Mouse (Mus musculus): ENCODE data around the gene Kcnmb4. TPM values are rescaled to one million over a fixed set of nuclear protein-coding genes. Genes with fewer than 3 reads are reported as not detected.

Gene Kcnmb4
- 23.1 and 27.5 TPM in 2 replicates for polyA plus RNA-seq (2015; fragmentation: Nextera tagmentation; extraction: Ambion mirVana)

DNA sequence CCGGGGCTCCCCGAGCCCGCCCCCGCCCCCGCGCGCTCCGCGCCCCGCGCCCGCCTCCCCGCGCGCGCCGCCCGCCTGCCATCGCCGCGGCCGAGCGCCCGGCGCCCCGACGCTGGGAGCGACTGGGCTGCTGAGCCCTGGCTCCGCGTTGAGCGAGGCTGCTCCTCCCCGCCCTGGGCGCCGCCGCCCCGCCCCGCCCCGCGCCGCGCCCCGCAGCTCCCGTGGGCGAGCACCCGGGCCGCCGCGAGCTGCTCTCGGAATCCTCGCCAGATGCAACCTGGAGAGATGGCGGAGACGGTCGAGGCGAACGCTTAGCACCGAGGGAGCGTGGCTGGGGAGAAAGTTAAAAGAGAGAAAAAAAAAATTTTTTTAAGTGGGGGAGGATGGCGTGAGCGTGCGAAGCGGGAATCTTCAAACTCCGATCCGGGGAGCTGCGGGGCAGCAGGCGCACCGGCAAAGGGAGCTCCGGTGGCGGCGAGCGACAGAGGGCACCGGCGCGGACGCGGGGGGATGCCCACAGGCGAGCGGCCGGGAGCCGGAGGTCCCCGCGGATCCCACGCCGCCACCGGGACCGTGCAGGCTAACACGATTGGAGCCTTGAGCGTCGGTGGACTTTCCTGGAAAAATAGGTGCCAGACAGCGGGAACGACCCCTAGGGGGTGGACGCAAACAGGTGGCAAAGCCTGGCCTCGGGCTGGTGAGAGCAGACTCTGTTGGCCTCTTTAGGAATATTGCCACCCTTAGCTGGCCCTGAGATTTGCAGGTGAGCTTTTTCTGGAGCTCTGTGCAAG lies at the start of gene Kcnmb4:
Gene Kcnmb4 (minus strand): TSS at position 120 of the 791 bp plus-strand sequence.
- Histone ChIP-seq H3K4me3 (peak within 1 kb of the TSS; percentile 75), H3K27me3 (0 out of 2 replicates have a peak, but pooled peaks cover 3% of the 10 kb centered on the region), H3K36me3 (no peaks in the 10 kb centered on the region; the same call in 1 of the 2 replicates), H3K9me3 (no peaks in the 10 kb centered on the region), H3K4me1 (replicated peaks) (peaks cover 38% of the 10 kb centered on the region), H3K4me2 (peak within 1 kb of the TSS; percentile 84), H3K27ac (peak within 1 kb of the TSS; percentile 91), H3K9ac (peak within 1 kb of the TSS; percentile 85)
- whole genome bisulfite sequencing = under 1% methylated on average over 70 of the region's 92 CpGs
- ATAC-seq (ENCODE audit: low FRiP score) = peak; percentile 86

- no peaks in the 10 kb centered on the region for H3K36me3 ChIP-seq
- ATAC-seq (ENCODE audit: low FRiP score) = no peak
- no peak overlapping the region for H3K4me3 ChIP-seq
- peaks cover 12% of the 10 kb centered on the region for H3K4me1 ChIP-seq (replicated peaks)
- H3K27me3 ChIP-seq = no peaks in the 10 kb centered on the region
- H3K9ac ChIP-seq = no peak overlapping the region
- H3K9me3 ChIP-seq = no peaks in the 10 kb centered on the region
- H3K27ac ChIP-seq = no peak overlapping the region
- 91% methylated on average over 1 of the region's 1 CpGs for WGBS
- H3K4me2 ChIP-seq = no peak overlapping the region
Measured at GRCm38 (mm10) chr10:116519588-116519987, 45.9 kb upstream of the Kcnmb4 start.

- ATAC-seq (ENCODE audit: low FRiP score) = no peak
- Histone ChIP-seq H3K9ac (no peak overlapping the region), H3K9me3 (no peaks in the 10 kb centered on the region), H3K4me3 (no peak overlapping the region), H3K4me2 (no peak overlapping the region), H3K27ac (no peak overlapping the region), H3K36me3 (no peaks in the 10 kb centered on the region), H3K27me3 (no peaks in the 10 kb centered on the region), H3K4me1 (replicated peaks) (peaks cover 26% of the 10 kb centered on the region)
- WGBS = 96% methylated on average over 6 of the region's 6 CpGs
Measured at GRCm38 (mm10) chr10:116515590-116515989, 41.9 kb upstream of the Kcnmb4 start.

DNA sequence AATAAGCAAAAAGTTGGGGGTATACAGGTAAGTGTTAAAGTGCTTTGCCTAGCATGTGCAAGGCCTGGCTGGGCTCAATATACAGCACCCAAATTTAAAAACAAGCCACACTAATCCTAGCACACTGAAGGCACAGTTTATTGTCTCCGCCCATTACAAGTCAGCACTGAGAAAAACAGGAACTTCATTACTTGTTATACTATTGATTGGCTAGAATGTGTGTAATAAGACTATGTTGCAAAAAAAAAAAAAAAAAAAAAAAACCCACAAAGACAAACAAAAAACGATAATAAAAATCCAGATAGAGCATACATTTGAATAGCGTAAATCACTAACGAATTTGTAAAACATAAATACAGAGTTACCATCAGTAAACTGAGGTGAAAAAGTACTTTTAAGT lies 41.5 kb upstream of the Kcnmb4 start:
- Histone ChIP-seq H3K4me1 (replicated peaks) (peaks cover 26% of the 10 kb centered on the region), H3K27me3 (no peaks in the 10 kb centered on the region), H3K9me3 (no peaks in the 10 kb centered on the region), H3K27ac (no peak overlapping the region), H3K4me3 (no peak overlapping the region), H3K9ac (no peak overlapping the region), H3K36me3 (no peaks in the 10 kb centered on the region), H3K4me2 (no peak overlapping the region)
- no peak for ATAC-seq (ENCODE audit: low FRiP score)
- 96% methylated on average over 4 of the region's 4 CpGs for WGBS

DNA sequence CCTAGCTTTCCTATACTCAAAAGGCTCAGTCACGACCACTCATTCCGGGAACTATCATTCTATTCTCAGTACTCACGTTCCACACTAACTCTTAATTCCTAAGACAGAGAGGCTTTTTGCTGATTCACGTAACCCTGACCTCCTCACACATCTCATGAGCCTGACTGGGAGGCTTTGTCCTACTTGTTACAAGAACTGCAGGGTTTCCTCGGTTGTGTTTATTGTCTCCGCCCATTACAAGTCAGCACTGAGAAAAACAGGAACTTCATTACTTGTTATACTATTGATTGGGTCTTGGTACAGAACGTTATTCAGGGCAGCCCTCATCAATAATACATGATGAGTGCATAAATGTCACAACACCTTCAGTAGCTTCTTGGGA lies 39.6 kb upstream of the Kcnmb4 start:
- no peaks in the 10 kb centered on the region for H3K36me3 ChIP-seq
- H3K4me1 ChIP-seq (replicated peaks) = peaks cover 16% of the 10 kb centered on the region
- ATAC-seq (ENCODE audit: low FRiP score) = no peak
- H3K4me3 ChIP-seq = no peak overlapping the region
- WGBS = 48% methylated on average over 7 of the region's 7 CpGs
- H3K27ac ChIP-seq = no peak overlapping the region
- H3K9ac ChIP-seq = no peak overlapping the region
- no peak overlapping the region for H3K4me2 ChIP-seq
- H3K9me3 ChIP-seq = no peaks in the 10 kb centered on the region
- no peaks in the 10 kb centered on the region for H3K27me3 ChIP-seq

GRCm38 (mm10) chr10:116512521-116513253 lies 39.0 kb upstream of the Kcnmb4 start:
- ATAC-seq (ENCODE audit: low FRiP score) = no peak
- Histone ChIP-seq H3K27me3 (no peaks in the 10 kb centered on the region), H3K4me3 (no peak overlapping the region), H3K27ac (no peak overlapping the region), H3K36me3 (no peaks in the 10 kb centered on the region), H3K4me2 (no peak overlapping the region), H3K4me1 (replicated peaks) (peaks cover 13% of the 10 kb centered on the region; the same call in 1 of the 2 replicates), H3K9me3 (no peaks in the 10 kb centered on the region), H3K9ac (no peak overlapping the region)
- 72% methylated on average over 11 of the region's 11 CpGs for WGBS

- H3K4me1 ChIP-seq (replicated peaks) = 0 out of 2 replicates have a peak, but pooled peaks cover 5% of the 10 kb centered on the region
- no peak overlapping the region for H3K27ac ChIP-seq
- WGBS = 88% methylated on average over 7 of the region's 7 CpGs
- H3K4me2 ChIP-seq = no peak overlapping the region
- H3K36me3 ChIP-seq = 0 out of 2 replicates have a peak, but pooled peaks cover 4% of the 10 kb centered on the region
- no peaks in the 10 kb centered on the region for H3K27me3 ChIP-seq
- ATAC-seq (ENCODE audit: low FRiP score) = no peak
- H3K4me3 ChIP-seq = no peak overlapping the region
- H3K9ac ChIP-seq = no peak overlapping the region
- no peaks in the 10 kb centered on the region for H3K9me3 ChIP-seq
Measured at GRCm38 (mm10) chr10:116505303-116506014, 31.8 kb upstream of the Kcnmb4 start.

DNA sequence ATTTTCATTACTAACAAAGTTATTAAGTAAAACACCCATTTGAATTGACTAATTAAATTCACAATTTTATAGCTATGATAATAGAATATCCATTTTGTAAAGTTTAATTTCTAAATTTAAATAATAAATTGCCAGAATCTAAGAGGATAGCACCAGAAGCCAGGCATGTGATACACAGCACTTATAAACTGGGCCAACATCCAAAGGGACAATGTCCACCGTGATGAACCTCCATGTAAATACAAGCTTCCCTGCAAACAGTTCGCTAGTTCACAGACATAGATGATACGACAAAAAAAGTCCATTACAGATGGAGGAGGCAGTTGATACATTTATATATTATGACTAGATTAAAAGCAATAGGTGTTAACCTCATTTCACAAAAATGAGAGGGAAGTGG lies 19.1 kb upstream of the Kcnmb4 start:
- no peaks in the 10 kb centered on the region for H3K27me3 ChIP-seq
- no peaks in the 10 kb centered on the region for H3K4me1 ChIP-seq (replicated peaks)
- H3K9me3 ChIP-seq = no peaks in the 10 kb centered on the region
- no peak overlapping the region for H3K4me2 ChIP-seq
- H3K36me3 ChIP-seq = peaks cover 35% of the 10 kb centered on the region
- no peak overlapping the region for H3K4me3 ChIP-seq
- no peak for ATAC-seq (ENCODE audit: low FRiP score)
- no peak overlapping the region for H3K27ac ChIP-seq
- 90% methylated on average over 3 of the region's 3 CpGs for WGBS
- H3K9ac ChIP-seq = no peak overlapping the region

GRCm38 (mm10) chr10:116486895-116487747 lies 13.4 kb upstream of the Kcnmb4 start:
- 89% methylated on average over 10 of the region's 10 CpGs for WGBS
- Histone ChIP-seq H3K4me2 (no peak overlapping the region), H3K9me3 (no peaks in the 10 kb centered on the region), H3K27me3 (no peaks in the 10 kb centered on the region), H3K9ac (no peak overlapping the region), H3K36me3 (peaks cover 42% of the 10 kb centered on the region), H3K4me3 (no peak overlapping the region), H3K4me1 (replicated peaks) (no peaks in the 10 kb centered on the region), H3K27ac (no peak overlapping the region)
- ATAC-seq (ENCODE audit: low FRiP score) = no peak

DNA sequence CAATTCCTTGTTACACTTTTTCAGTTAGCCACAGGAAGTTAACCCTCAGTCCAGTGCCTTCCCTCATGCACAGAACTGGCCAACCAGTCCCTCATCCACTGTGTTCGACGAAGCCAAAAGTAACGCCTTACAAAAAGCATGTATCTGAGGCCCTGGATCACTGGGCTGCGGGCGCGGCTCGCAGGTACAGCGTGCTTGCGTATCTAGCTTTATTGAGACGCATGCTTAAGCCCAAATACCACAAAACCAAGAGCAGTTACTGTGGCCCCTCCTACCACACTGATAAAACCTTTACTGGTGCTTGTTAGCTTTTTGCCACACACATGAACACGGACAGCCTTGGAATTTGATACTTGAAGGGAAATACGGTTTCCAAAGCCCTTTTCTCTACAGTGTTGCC lies 8.2 kb upstream of the Kcnmb4 start:
- H3K4me2 ChIP-seq = no peak overlapping the region
- no peak overlapping the region for H3K4me3 ChIP-seq
- H3K27ac ChIP-seq = no peak overlapping the region
- no peak overlapping the region for H3K9ac ChIP-seq
- no peaks in the 10 kb centered on the region for H3K27me3 ChIP-seq
- no peaks in the 10 kb centered on the region for H3K9me3 ChIP-seq
- ATAC-seq (ENCODE audit: low FRiP score) = no peak
- H3K36me3 ChIP-seq = peaks cover 38% of the 10 kb centered on the region
- no peaks in the 10 kb centered on the region for H3K4me1 ChIP-seq (replicated peaks)
- 94% methylated on average over 12 of the region's 12 CpGs for WGBS

GRCm38 (mm10) chr10:116480988-116481387 lies 7.3 kb upstream of the Kcnmb4 start:
- Histone ChIP-seq H3K27me3 (0 out of 2 replicates have a peak, but pooled peaks cover 3% of the 10 kb centered on the region), H3K27ac (no peak overlapping the region), H3K9ac (no peak overlapping the region), H3K4me1 (replicated peaks) (no peaks in the 10 kb centered on the region; the same call in 1 of the 2 replicates), H3K36me3 (peaks cover 32% of the 10 kb centered on the region), H3K4me2 (no peak overlapping the region), H3K4me3 (no peak overlapping the region), H3K9me3 (no peaks in the 10 kb centered on the region)
- WGBS = 89% methylated on average over 5 of the region's 5 CpGs
- ATAC-seq (ENCODE audit: low FRiP score) = no peak
